Mouse (Mus musculus): ENCODE results near the gene Rsg1. TPM values are rescaled to one million over a fixed set of nuclear protein-coding genes. Genes with fewer than 3 reads are reported as not detected.

Rsg1 gene
- total RNA-seq, 2 experiments from 2014 or later = 3.5 to 5.0 TPM

DNA sequence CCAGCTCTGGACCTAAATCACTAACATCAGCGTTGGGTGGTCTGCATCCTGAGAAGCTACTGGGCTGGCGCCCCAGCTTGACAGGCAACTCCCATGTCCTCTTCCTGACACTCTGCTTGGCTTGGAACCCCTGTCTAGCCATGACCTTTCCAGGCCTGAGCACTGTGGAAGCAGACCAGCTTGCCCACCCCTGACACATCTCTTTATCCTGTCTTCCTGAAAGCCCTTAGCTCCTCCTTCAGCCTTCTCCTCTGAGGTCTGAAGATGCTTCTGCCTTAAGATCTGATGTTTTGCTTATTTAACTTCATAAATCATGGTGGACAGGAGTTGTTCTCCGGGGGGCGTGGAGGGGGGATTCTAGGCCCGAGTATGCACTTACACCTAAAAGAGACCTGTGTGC is 29.9 kb downstream of the Rsg1 start:
- intact Hi-C loops (cut with DNase I) = no loop called here

DNA sequence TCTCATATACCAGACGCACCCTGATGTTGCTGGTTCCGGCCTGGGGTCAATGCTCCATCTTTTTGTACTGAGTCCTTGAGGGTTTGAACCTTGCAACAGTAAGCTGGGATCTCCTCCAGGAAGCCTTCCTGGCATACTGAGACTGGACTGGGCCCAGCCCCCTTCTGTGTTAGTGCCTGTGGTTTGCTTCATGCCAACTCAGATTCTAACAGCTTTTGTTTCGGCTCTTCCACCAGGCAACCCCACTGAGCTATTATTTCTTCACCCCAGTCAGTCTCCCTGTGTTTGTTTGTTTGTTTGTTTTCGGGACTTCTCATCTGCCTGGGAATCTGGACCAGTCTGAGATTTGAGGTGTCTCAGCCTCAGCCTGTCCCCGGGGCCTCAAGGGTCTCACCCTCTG is 30.6 kb downstream of the Rsg1 start:
- intact Hi-C loops (cut with DNase I) = no loop called here
- peak in 1 of 2 experiments; percentile 17 for DNase-seq (ENCODE audit: extremely low spot score in 1 of 2, low spot score in 2 of 2)

More for the DNA sequence above, 29.9 kb downstream of the Rsg1 start:
- DNase-seq (ENCODE audit: extremely low spot score in 1 of 2, low spot score in 2 of 2) = peak in 1 of 2 experiments; percentile 18

DNA sequence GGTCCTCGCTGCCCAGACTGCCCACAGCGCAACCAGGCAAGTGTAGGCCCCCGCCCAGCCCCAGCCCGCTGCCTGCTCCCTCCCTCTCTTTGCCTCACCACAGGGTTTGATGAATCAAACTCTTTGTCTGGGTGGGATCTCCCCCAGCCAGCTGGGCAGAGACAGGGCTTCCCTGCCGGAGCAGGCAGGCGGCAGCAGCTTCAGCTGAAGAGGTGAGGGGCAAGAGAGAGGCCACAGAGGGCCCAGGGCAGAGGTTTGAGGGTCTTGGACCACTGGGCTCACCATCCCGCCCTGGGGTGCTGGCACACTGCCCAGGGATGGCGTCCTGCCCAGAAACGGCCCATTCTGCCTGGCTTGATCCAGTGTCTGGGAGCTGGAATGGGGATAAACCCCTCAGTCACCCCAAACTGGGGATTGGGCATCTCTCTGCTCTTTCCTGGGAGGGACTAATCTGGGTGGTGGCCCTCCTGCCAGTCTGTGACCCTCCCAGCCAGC is 31.2 kb downstream of the Rsg1 start:
- intact Hi-C loops (cut with DNase I) = no loop called here
- peak; percentile 69 to 83 for DNase-seq (ENCODE audit: extremely low spot score in 1 of 2, low spot score in 2 of 2)

DNA sequence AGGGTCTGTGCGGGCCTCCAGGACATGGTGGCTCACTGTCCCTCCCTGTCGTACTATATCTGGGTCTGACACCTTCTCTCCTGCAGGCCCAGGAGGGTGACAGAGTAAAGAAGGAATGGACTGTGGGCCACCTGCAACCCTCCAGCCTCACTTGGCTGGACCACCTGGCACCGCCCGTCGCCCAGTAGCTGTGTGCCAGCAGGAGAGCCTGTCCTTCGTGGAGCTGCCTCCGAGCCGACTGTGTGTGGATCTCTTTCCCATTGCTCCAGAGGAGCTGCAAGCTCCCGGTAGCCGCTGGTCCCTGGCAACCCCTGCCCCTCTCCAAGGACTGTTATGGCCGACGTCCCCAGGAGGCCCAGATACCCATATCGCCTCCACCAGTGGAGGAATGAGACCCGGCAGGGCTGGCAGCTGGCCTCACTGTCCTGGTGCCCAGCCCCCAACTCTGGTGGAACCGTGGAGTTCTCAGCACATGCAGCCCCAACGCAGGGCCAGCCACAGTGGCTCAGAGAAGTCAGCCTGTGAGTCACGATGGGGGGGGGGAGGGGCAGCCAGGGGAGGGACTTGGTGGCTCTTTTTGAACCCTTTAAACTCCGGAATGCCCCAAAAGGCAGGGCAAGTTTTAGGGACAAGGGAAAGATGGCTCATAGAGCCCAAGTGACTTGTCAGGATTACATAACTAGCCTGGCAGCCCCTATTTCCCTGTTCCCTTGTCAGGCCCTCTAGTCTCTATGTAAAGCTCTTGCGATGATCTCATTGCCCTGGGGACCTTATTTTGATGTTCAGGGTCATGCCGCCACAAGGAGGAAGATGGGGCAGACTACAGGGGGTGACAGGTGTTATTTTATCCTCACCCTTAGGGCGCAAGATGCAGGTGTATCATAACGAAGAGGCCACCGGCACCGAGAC is 32.6 kb downstream of the Rsg1 start:
- peak in 1 of 2 experiments; percentile 42 for DNase-seq (ENCODE audit: extremely low spot score in 1 of 2, low spot score in 2 of 2)
- intact Hi-C loops (cut with DNase I) = no loop called here

GRCm38 (mm10) chr4:141246998-141247350 is 33.2 kb downstream of the Rsg1 start:
- DNase-seq (ENCODE audit: extremely low spot score in 1 of 2, low spot score in 2 of 2) = peak in 1 of 2 experiments; percentile 28
- intact Hi-C loops (cut with DNase I) = no loop called here

- DNase-seq (ENCODE audit: extremely low spot score in 1 of 2, low spot score in 2 of 2) = peak in 1 of 2 experiments; percentile 60
- intact Hi-C loops (cut with DNase I) = no loop called here
Measured at GRCm38 (mm10) chr4:141247776-141248613, 34.2 kb downstream of the Rsg1 start.

GRCm38 (mm10) chr4:141248614-141248978 is 34.8 kb downstream of the Rsg1 start:
- intact Hi-C loops (cut with DNase I) = no loop called here
- no peak for DNase-seq (ENCODE audit: extremely low spot score in 1 of 2, low spot score in 2 of 2)

DNA sequence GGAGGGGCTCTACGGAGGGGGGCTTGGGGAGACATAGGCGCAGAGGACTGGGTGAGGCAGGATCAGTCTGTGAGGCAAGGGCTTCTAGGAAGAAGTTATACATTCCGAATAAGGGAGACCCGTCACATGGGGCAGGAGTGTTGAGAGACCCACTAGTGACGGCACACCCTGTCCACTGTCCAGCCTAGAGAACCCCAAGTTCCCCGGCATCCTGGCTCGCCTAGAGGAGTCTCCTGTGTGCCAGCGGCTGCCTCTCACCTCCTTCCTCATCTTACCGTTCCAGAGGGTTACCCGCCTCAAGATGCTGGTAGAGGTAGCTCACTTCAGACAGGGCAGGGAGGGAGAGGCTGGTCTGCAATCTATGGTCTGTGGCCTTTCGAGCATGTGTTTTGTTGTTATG is 35.6 kb downstream of the Rsg1 start:
- no peak for DNase-seq (ENCODE audit: extremely low spot score in 1 of 2, low spot score in 2 of 2)
- intact Hi-C loops (cut with DNase I) = no loop called here

GRCm38 (mm10) chr4:141251071-141251470 is 37.3 kb downstream of the Rsg1 start:
- intact Hi-C loops (cut with DNase I) = no loop called here
- no peak for DNase-seq (ENCODE audit: extremely low spot score in 1 of 2, low spot score in 2 of 2)

- intact Hi-C loops (cut with DNase I) = no loop called here
- no peak for DNase-seq (ENCODE audit: extremely low spot score in 1 of 2, low spot score in 2 of 2)
Measured at GRCm38 (mm10) chr4:141252641-141253040, 38.9 kb downstream of the Rsg1 start.

DNA sequence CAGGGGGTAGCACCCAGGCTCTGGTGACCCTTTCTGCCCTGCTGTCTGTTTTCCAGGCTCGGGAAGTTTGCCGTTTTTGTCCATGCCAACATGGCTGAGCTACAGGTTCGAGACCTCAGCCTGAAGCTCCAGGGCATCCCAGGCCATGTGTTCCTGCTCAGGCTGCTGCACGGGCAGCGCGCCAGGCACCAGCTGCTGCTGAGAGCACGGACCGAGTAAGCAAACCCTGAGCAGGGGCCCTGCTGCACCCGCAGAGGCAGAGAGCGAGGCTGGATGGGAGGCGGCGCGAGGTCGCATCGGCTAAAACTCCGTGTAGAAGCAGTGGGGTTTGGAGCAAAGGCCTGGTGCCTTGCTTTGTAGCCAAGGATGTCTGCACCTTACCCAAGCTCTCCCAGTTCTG is 40.5 kb downstream of the Rsg1 start:
- peak in 1 of 2 experiments; percentile 64 for DNase-seq (ENCODE audit: extremely low spot score in 1 of 2, low spot score in 2 of 2)
- intact Hi-C loops (cut with DNase I) = no loop called here

- intact Hi-C loops (cut with DNase I) = no loop called here
- DNase-seq (ENCODE audit: extremely low spot score in 1 of 2, low spot score in 2 of 2) = no peak
Measured at GRCm38 (mm10) chr4:141257440-141257839, 43.7 kb downstream of the Rsg1 start.

GRCm38 (mm10) chr4:141259413-141259812 is 45.7 kb downstream of the Rsg1 start:
- intact Hi-C loops (cut with DNase I) = no loop called here

GRCm38 (mm10) chr4:141260007-141260723 is 46.4 kb downstream of the Rsg1 start:
- DNase-seq (ENCODE audit: extremely low spot score in 1 of 2, low spot score in 2 of 2) = no peak
- intact Hi-C loops (cut with DNase I) = no loop called here

More at GRCm38 (mm10) chr4:141259413-141259812, 45.7 kb downstream of the Rsg1 start:
- no peak for DNase-seq (ENCODE audit: extremely low spot score in 1 of 2, low spot score in 2 of 2)

DNA sequence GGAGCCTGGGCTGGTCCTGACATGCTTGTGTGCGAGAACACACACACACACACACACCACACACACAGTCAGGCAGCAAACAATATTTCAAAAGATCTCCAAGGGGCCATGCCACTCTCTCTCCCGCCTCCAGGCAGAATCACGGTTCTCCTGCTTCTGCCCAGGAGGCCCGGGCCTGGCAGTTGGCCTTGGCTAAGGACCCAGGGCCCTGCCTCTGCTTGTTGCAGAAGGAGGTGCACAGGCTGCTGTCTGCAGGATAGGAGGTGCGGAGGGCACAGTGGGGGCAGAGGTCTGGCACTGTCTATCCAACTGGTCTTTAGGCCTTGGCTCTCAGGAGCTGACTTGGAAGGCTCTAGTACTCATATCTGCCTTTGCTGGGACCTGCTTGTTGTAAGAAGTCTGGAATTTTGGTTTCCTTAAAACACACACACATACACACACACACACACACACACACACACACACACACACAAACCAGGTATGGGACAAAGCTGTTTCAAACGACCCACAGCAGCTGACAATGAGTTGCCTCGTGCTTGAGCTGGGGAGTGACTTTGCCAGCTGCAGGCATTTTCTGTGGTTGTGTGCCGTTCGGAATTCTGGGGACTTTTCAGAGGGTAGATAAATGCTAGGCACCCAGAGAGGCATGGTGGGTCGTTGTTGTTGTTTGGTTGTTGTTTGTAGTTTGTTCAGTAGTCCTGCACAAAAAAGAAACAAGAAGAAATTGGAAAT is 49.3 kb downstream of the Rsg1 start:
- DNase-seq (ENCODE audit: extremely low spot score in 1 of 2, low spot score in 2 of 2) = no peak
- intact Hi-C loops (cut with DNase I) = no loop called here

DNA sequence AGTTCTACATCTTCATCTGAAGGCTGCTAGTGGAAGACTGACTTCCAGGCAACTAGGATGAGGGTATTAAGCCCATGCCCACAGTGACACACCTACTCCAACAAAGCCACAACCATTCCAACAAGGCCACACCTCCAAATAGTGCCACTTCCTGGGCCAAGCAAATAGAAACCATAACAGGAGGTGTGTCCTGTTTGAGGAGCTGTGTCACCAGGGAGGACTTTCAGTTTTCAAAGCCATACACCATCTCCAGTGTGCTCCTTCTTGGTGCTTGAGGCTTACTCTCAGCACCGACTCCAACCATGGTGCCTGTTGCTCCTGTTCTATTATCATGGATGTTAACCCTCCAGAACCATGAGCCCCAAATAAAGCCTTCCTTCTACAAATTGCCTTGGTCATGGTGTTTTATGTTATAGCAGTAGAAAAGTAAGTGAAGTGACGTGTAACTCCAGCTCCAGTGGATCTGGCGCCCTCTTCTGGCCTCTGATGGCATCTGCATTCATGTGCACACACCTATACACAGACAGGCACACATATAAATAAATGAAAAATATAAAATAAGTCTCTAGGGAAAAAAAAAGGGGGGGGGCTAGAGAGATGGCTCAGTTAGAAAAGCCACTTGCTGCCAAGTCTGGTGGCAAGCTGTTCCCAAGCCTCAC is 52.4 kb downstream of the Rsg1 start:
- DNase-seq (ENCODE audit: extremely low spot score in 1 of 2, low spot score in 2 of 2) = no peak
- intact Hi-C loops (cut with DNase I) = no loop called here

DNA sequence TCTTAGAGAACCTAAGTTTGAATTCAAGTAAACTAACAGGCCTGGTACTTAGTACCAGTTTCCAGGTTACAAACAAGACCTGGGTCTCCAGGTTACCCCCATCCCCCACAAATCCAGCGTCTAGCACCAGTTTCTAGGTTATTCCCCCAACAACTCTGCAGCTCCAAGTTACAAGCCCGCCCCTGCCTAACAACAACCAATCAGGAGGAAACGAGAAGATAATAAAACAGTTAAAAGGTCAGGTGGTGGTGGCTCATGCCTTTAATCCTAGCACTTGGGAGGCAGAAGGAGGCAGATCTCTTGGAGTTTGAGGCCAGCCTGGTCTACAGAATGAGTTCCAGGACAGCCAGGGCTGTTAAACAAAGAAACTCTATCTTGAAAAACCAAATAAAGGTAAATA is 53.5 kb downstream of the Rsg1 start:
- intact Hi-C loops (cut with DNase I) = no loop called here

DNA sequence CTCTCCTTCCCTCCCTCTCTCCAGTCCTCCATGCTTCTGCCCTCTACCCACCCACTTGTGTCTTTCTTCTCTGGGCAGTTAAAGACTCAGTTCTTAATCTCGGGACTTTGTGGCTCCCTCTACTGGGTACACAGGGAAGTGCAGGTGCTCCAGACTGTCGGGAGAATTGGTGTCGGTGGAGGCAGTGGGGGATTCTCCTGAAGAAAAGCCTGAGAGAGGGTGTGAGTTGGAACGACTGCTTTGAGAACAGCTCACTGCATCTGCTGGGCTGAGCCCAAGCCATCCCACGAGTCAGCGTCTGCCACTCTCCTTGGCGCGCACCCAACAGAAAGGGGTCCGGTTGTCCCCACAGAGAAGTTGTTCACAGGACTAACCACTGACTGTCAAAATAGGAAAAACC is 54.1 kb downstream of the Rsg1 start:
- intact Hi-C loops (cut with DNase I) = no loop called here
- peak; percentile 52 to 85 for DNase-seq (ENCODE audit: extremely low spot score in 1 of 2, low spot score in 2 of 2)

More for the DNA sequence above, 53.5 kb downstream of the Rsg1 start:
- DNase-seq (ENCODE audit: extremely low spot score in 1 of 2, low spot score in 2 of 2) = no peak

Measured in left cerebral cortex, postnatal 10 days (tissue).